Mouse (Mus musculus) Patski (cell line): Measurements from ENCODE around the gene Rplp1. TPM values are rescaled to one million over a fixed set of nuclear protein-coding genes. Genes with fewer than 3 reads are reported as not detected.

ENCODE experiments used
- ATAC-seq: fragments of 100-300 bp; one replicate; pipeline ENCODE4 v1.8.0; 2021
- CTCF ChIA-PET: fragments of 350-600 bp; sonication (Branson Sonifier 250); formaldehyde crosslinking; loops from one replicate; lab custom pipeline; 2022; ENCODE audit warnings: inconsistent platforms; lab: Charles Lee
- POLR2A ChIA-PET: fragments of 350-600 bp; sonication (Branson Sonifier 250); formaldehyde crosslinking; loops from one replicate; lab custom pipeline; 2022; ENCODE audit warnings: antibody characterized with exemption, inconsistent platforms; lab: Charles Lee
- DNase-seq: peaks from one replicate; pipeline ENCODE4 v3.0.0-alpha.2; 2011; ENCODE audit warnings: low read depth, low spot score
- H3K27me3 ChIP-seq: fragments of 371-371 bp; one replicate; pipeline ENCODE4 v1.5.1; 2021
- CTCF ChIP-seq: fragments of 100-300 bp; IDR thresholded peaks from one replicate; pipeline ENCODE4 v1.5.1; 2021
- in situ Hi-C: fragments of 300-500 bp; cut with MboI; formaldehyde crosslinking; loops from 3 replicates; pipeline ENCODE4 v1.11.1; 2018; ENCODE audit warnings: low pct_unique_long_range_greater_than_20kb, mixed read lengths
- polyA plus RNA-seq: library from polyadenylated mRNA; unstranded; gene quantifications from one replicate; pipeline ENCODE4 v1.2.3, GENCODE M21; 2021

Rplp1 gene
- polyA plus RNA-seq, 1 experiment from 2014 or later = 3,038 TPM

- POLR2A ChIA-PET = interaction anchor here (1.5 kb wide), 1 partner anchor 33 kb away, joined by 4 read pairs; the partner anchor contains the start of gene Rplp1
- CTCF ChIA-PET = interaction anchor here (0.5 to 2.2 kb wide), 8 partner anchors 16 to 302 kb away, joined by 3 to 10 read pairs (median 5); no protein-coding TSS in a partner anchor
- TF ChIP-seq CTCF = peak; percentile 99
- no peaks in the 10 kb centered on the region for H3K27me3 ChIP-seq
- DNase-seq (peak; percentile 89), ATAC-seq (peak; percentile 85)
- in situ Hi-C loops = loop anchor here (5.0 kb wide), 1 partner anchor 295 kb away; no protein-coding TSS in a partner anchor
Measured at GRCm38 (mm10) chr9:61946623-61947401, 32.5 kb upstream of the Rplp1 start, which contains the start of gene Kif23. TSS of gene Kif23 (minus strand) at chr9:61946774.

GRCm38 (mm10) chr9:61945973-61946611 is 31.8 kb upstream of the Rplp1 start:
- DNase-seq (no peak), ATAC-seq (peak; percentile 31)
- in situ Hi-C loops = loop anchor here (5.0 kb wide), 1 partner anchor 296 kb away; no protein-coding TSS in a partner anchor
- CTCF ChIA-PET = interaction anchor here (2.0 to 2.1 kb wide), 2 partner anchors 32 to 104 kb away, joined by 5 read pairs; no protein-coding TSS in a partner anchor
- TF ChIP-seq CTCF = no peak
- no peaks in the 10 kb centered on the region for H3K27me3 ChIP-seq
- POLR2A ChIA-PET = interaction anchor here (1.5 kb wide), 1 partner anchor 32 kb away, joined by 4 read pairs; the partner anchor contains the start of gene Rplp1

- ChIA-PET POLR2A (interaction anchor here (1.6 kb wide), 1 partner anchor 27 kb away, joined by 3 read pairs; the partner anchor contains the start of gene Rplp1), CTCF (interaction anchor here (0.5 to 1.5 kb wide), 4 partner anchors 21 to 141 kb away, joined by 3 to 4 read pairs (median 4); no protein-coding TSS in a partner anchor)
- no peak for TF ChIP-seq CTCF
- DNase-seq (no peak), ATAC-seq (no peak)
- in situ Hi-C loops = no loop called here
- no peaks in the 10 kb centered on the region for H3K27me3 ChIP-seq
Measured at GRCm38 (mm10) chr9:61941054-61941453, 26.7 kb upstream of the Rplp1 start.

- in situ Hi-C loops = no loop called here
- no peaks in the 10 kb centered on the region for H3K27me3 ChIP-seq
- ATAC-seq = no peak
- TF ChIP-seq CTCF = no peak
- POLR2A ChIA-PET = no interaction called here
- CTCF ChIA-PET = no interaction called here
- DNase-seq = no peak
Measured at GRCm38 (mm10) chr9:61933333-61933732, 19.0 kb upstream of the Rplp1 start.

- ATAC-seq (no peak), DNase-seq (no peak)
- CTCF ChIA-PET = no interaction called here
- no peaks in the 10 kb centered on the region for H3K27me3 ChIP-seq
- TF ChIP-seq CTCF = no peak
- POLR2A ChIA-PET = no interaction called here
- in situ Hi-C loops = no loop called here
Measured at GRCm38 (mm10) chr9:61932009-61932408, 17.7 kb upstream of the Rplp1 start.

GRCm38 (mm10) chr9:61925086-61925660 is 10.8 kb upstream of the Rplp1 start:
- in situ Hi-C loops = no loop called here
- ChIA-PET POLR2A (no interaction called here), CTCF (interaction anchor here (1.8 kb wide), 1 partner anchor 10 kb away, joined by 5 read pairs; no protein-coding TSS in a partner anchor)

GRCm38 (mm10) chr9:61920331-61920730 is 6.0 kb upstream of the Rplp1 start:
- TF ChIP-seq CTCF = no peak
- no peaks in the 10 kb centered on the region for H3K27me3 ChIP-seq
- POLR2A ChIA-PET = interaction anchor here (0.6 kb wide), 1 partner anchor 898 kb away, joined by 3 read pairs; no protein-coding TSS in a partner anchor

More at GRCm38 (mm10) chr9:61925086-61925660, 10.8 kb upstream of the Rplp1 start:
- ATAC-seq (no peak), DNase-seq (no peak)
- H3K27me3 ChIP-seq = no peaks in the 10 kb centered on the region
- no peak for TF ChIP-seq CTCF

GRCm38 (mm10) chr9:61919464-61919863 is 5.1 kb upstream of the Rplp1 start:
- ATAC-seq = no peak
- H3K27me3 ChIP-seq = no peaks in the 10 kb centered on the region
- in situ Hi-C loops = no loop called here
- ChIA-PET CTCF (no interaction called here), POLR2A (no interaction called here)
- DNase-seq = no peak
- TF ChIP-seq CTCF = no peak

More at GRCm38 (mm10) chr9:61920331-61920730, 6.0 kb upstream of the Rplp1 start:
- CTCF ChIA-PET = interaction anchor here (0.7 to 1.4 kb wide), 3 partner anchors 10 to 17 kb away, joined by 3 read pairs; no protein-coding TSS in a partner anchor
- ATAC-seq (no peak), DNase-seq (no peak)
- in situ Hi-C loops = no loop called here

GRCm38 (mm10) chr9:61917436-61917835 is 3.1 kb upstream of the Rplp1 start:
- DNase-seq = no peak
- ATAC-seq = no peak
- H3K27me3 ChIP-seq = no peaks in the 10 kb centered on the region
- no peak for TF ChIP-seq CTCF
- in situ Hi-C loops = no loop called here
- ChIA-PET CTCF (no interaction called here), POLR2A (no interaction called here)

- POLR2A ChIA-PET = no interaction called here
- ATAC-seq (no peak), DNase-seq (no peak)
- in situ Hi-C loops = no loop called here
- CTCF ChIA-PET = no interaction called here
- TF ChIP-seq CTCF = no peak
- H3K27me3 ChIP-seq = no peaks in the 10 kb centered on the region
Measured at GRCm38 (mm10) chr9:61916986-61917385, 2.6 kb upstream of the Rplp1 start.
